Comparison of ENCODE assay signal across 10 mouse cellular contexts in the genomic region with DNA sequence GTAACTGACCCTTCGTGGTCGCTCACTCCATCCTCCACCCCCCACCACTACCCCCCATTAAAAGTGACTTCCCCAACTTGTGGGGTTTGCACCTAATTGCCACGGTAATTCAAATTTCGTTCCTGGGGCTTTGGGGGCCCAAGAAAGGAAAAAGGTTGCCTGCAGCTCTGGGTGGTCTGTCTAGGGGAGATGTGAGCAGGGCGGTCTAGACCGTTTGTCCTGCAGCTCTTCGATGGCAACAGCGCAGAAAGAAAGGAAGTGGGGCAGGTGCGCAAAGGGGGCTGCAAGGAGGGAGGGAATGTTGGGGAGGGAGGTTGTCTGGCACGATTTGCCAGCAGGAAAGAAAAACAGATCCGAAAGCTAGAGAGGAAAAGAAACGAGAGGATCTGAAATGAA. TPM values are rescaled to one million over a fixed set of nuclear protein-coding genes. Genes with fewer than 3 reads are reported as not detected.
DNase-seq lines count a peak whose midpoint lies in the region; ATAC-seq and TF ChIP-seq lines count a peak whose summit lies in the region.
"Had no signal": no experiment of that assay in that cellular context is flagged by ENCODE, and none has a peak within 500 bp of the region (broad histone marks: within the 10 kb centered on the region; RNA-seq: fewer than 3 reads in every experiment).

No protein-coding gene starts in this region.

- no peak overlapping the region for H3K27ac ChIP-seq in heart, postnatal 0 days (ENCODE audit: low read depth)
- peak overlapping the region; percentile 85; the same call in 1 of the 2 replicates for H3K27ac ChIP-seq in hindbrain, postnatal 0 days
- H3K27ac ChIP-seq in midbrain, postnatal 0 days (ENCODE audit: low read depth, low read length), result peak overlapping the region; percentile 88

- H3K36me3 ChIP-seq in heart, postnatal 0 days (replicated peaks; ENCODE audit: control insufficient read depth, insufficient read depth, low read length), result no peaks in the 10 kb centered on the region
- no peaks in the 10 kb centered on the region for H3K36me3 ChIP-seq in hindbrain, postnatal 0 days (ENCODE audit: insufficient read depth, low read length)
- no peaks in the 10 kb centered on the region for H3K36me3 ChIP-seq in midbrain, postnatal 0 days (ENCODE audit: insufficient read depth, low read length)

- no peak for TF ChIP-seq CTCF in heart, postnatal 0 days (IDR thresholded peaks at IDR 0.05; ENCODE audit: low read depth)
- TF ChIP-seq CTCF in hindbrain, postnatal 0 days (IDR thresholded peaks at IDR 0.05; ENCODE audit: low read depth), result no peak
- TF ChIP-seq CTCF in midbrain, postnatal 0 days (IDR thresholded peaks at IDR 0.05), result no peak

- H3K9me3 ChIP-seq in heart, postnatal 0 days (replicated peaks; ENCODE audit: control insufficient read depth, low read length), result no peaks in the 10 kb centered on the region
- no peaks in the 10 kb centered on the region for H3K9me3 ChIP-seq in hindbrain, postnatal 0 days (ENCODE audit: low read length)
- no peaks in the 10 kb centered on the region for H3K9me3 ChIP-seq in midbrain, postnatal 0 days (ENCODE audit: low read length)

- 0 out of 2 replicates have a peak overlapping the region, but pooled peaks have one; percentile 20 for H3K9ac ChIP-seq in heart, postnatal 0 days (replicated peaks; ENCODE audit: low read depth, low read length)
- H3K9ac ChIP-seq in hindbrain, postnatal 0 days (replicated peaks; ENCODE audit: low read length), result peak overlapping the region; percentile 56
- H3K9ac ChIP-seq in midbrain, postnatal 0 days (replicated peaks; ENCODE audit: low read length, poor library complexity, severe bottlenecking), result peak overlapping the region; percentile 50

- DNase-seq in heart, postnatal 0 days (ENCODE audit: low spot score), result no peak
- no peak for DNase-seq in heart, adult 11 months
- peak; percentile 35 for DNase-seq in embryo, embryonic 11 days
- no peak for DNase-seq in hindbrain, postnatal 0 days (ENCODE audit: low spot score)
- DNase-seq in midbrain, postnatal 0 days (ENCODE audit: low spot score), result no peak
- DNase-seq in left cerebral cortex, postnatal 36 days (ENCODE audit: low spot score in 2 of 2), result no peak
- no peak for DNase-seq in thymus, postnatal 25 days
- no peak for DNase-seq in yolk sac, embryonic 10.5 days (ENCODE audit: low spot score)

- no peak for TF ChIP-seq EP300 in heart, postnatal 0 days (IDR thresholded peaks at IDR 0.05; ENCODE audit: low read depth)

- H3K4me1 ChIP-seq in heart, postnatal 0 days (ENCODE audit: control insufficient read depth, insufficient read depth), result peaks cover 27% of the 10 kb centered on the region
- H3K4me1 ChIP-seq in hindbrain, postnatal 0 days (ENCODE audit: insufficient read depth, low read length), result no peaks in the 10 kb centered on the region
- 0 out of 2 replicates have a peak, but pooled peaks cover 2% of the 10 kb centered on the region for H3K4me1 ChIP-seq in midbrain, postnatal 0 days (ENCODE audit: insufficient read depth, low read length)

- peak overlapping the region; percentile 90 for H3K4me2 ChIP-seq in heart, postnatal 0 days (ENCODE audit: low read depth, low read length)
- peak overlapping the region; percentile 59 for H3K4me2 ChIP-seq in hindbrain, postnatal 0 days (ENCODE audit: low read depth, low read length)
- peak overlapping the region; percentile 60 for H3K4me2 ChIP-seq in midbrain, postnatal 0 days (ENCODE audit: low read depth, low read length, poor library complexity, severe bottlenecking)

- H3K4me3 ChIP-seq in heart, postnatal 0 days (ENCODE audit: low read depth, low read length), result peak overlapping the region; percentile 53
- H3K4me3 ChIP-seq in hindbrain, postnatal 0 days (ENCODE audit: low read length), result peak overlapping the region; percentile 48
- H3K4me3 ChIP-seq in midbrain, postnatal 0 days (ENCODE audit: low read depth, low read length), result peak overlapping the region; percentile 48

- no peak for ATAC-seq in heart, postnatal 0 days (ENCODE audit: insufficient read depth, low read depth)
- ATAC-seq in hindbrain, postnatal 0 days, result no peak
- ATAC-seq in midbrain, postnatal 0 days (ENCODE audit: low FRiP score), result no peak

- intact Hi-C loops in left cerebral cortex, postnatal 36 days (cut with DNase I), result no loop called here

- peaks cover 90% of the 10 kb centered on the region for H3K27me3 ChIP-seq in heart, postnatal 0 days (ENCODE audit: control insufficient read depth, insufficient read depth, low read length)
- peaks cover 28% of the 10 kb centered on the region; the same call in 1 of the 2 replicates for H3K27me3 ChIP-seq in hindbrain, postnatal 0 days (ENCODE audit: insufficient read depth, low read length)
- H3K27me3 ChIP-seq in midbrain, postnatal 0 days (ENCODE audit: insufficient read depth, low read length), result peaks cover 16% of the 10 kb centered on the region

- 2% methylated on average over 12 of the region's 12 CpGs for WGBS in heart, postnatal 0 days
- under 1% methylated on average over 12 of the region's 12 CpGs for WGBS in hindbrain, postnatal 0 days
- WGBS in midbrain, postnatal 0 days, result under 1% methylated on average over 12 of the region's 12 CpGs

RNA-seq across cellular contexts. Expression of gene Gad1, which starts 14.8 kb away (rescaled TPM):
- total RNA-seq in heart, postnatal 0 days (2014; rRNA removed; ENCODE audit: low replicate concordance), result not detected in 2 replicates
- 0.05 and 0.11 TPM in 2 replicates for polyA plus RNA-seq in heart, postnatal 0 days (2015; fragmentation: Nextera tagmentation; extraction: Ambion mirVana)
- total RNA-seq in hindbrain, postnatal 0 days (2014; rRNA removed), result 106 and 113 TPM in 2 replicates
- polyA plus RNA-seq in hindbrain, postnatal 0 days (2015; fragmentation: Nextera tagmentation; extraction: Ambion mirVana), result 108 and 113 TPM in 2 replicates
- total RNA-seq in midbrain, postnatal 0 days (2014; rRNA removed), result 154 and 181 TPM in 2 replicates
- 160 and 176 TPM in 2 replicates for polyA plus RNA-seq in midbrain, postnatal 0 days (2015; fragmentation: Nextera tagmentation; extraction: Ambion mirVana)
- 100 to 1,000 TPM; 361 to 392 TPM for total RNA-seq in left cerebral cortex, postnatal 36 days (2021)

RNA-seq across cellular contexts. Expression of gene Erich2, which starts 59.1 kb away (rescaled TPM):
- total RNA-seq in heart, postnatal 0 days (2014; rRNA removed; ENCODE audit: low replicate concordance), result not detected in 2 replicates
- 0.19 and 1.2 TPM in 2 replicates for polyA plus RNA-seq in heart, postnatal 0 days (2015; fragmentation: Nextera tagmentation; extraction: Ambion mirVana)
- 0.43 and 1.8 TPM in 2 replicates for total RNA-seq in hindbrain, postnatal 0 days (2014; rRNA removed)
- 6.3 and 7.1 TPM in 2 replicates for polyA plus RNA-seq in hindbrain, postnatal 0 days (2015; fragmentation: Nextera tagmentation; extraction: Ambion mirVana)
- total RNA-seq in midbrain, postnatal 0 days (2014; rRNA removed), result 0.52 and 0.66 TPM in 2 replicates
- 3.1 and 3.4 TPM in 2 replicates for polyA plus RNA-seq in midbrain, postnatal 0 days (2015; fragmentation: Nextera tagmentation; extraction: Ambion mirVana)
- total RNA-seq in left cerebral cortex, postnatal 36 days (2021), result under 1 TPM; 0.54 to 0.59 TPM
- total RNA-seq: ES-E14; gastrocnemius, adult 18-20 months had no signal

Comparison
In these comparisons a context has a peak if more than half of its experiments do, and no peak if none do; other contexts are left out.
1. RNA of gene Gad1, which starts 14.8 kb away (total RNA-seq): 361 to 392 TPM in left cerebral cortex, postnatal 36 days, 154 to 181 TPM in midbrain, postnatal 0 days and 106 to 113 TPM in hindbrain, postnatal 0 days; not detected in heart, postnatal 0 days; every median in the first group is over 100 times any median in the second.
2. Peak in every context shown above with its lines, with median percentiles within 50 percentile points of each other: H3K4me2 ChIP-seq, H3K4me3 ChIP-seq and H3K9ac ChIP-seq.